Mouse (Mus musculus) heart, embryonic 13.5 days (tissue): ENCODE measurements at regions not wholly inside any gene's neighbourhood (a gene's known extent, or its start where the extent isn't known, plus 50 kb on each side); places are given as distances from the start of the nearest gene placed in this dataset.

Source experiments
- ATAC-seq: fragments of 200-750 bp; cut with Nextera tagmentation; 2 replicates; pipeline ENCODE4 v1.8.0; 2017; ENCODE audit warnings: moderate TSS enrichment; ENCODE audit not compliant: insufficient number of reproducible peaks, low FRiP score, low TSS enrichment; ENCODE audit errors: extremely low read depth
- H3K27ac ChIP-seq: fragments of 300-500 bp; sonication (generic); replicated peaks from 2 replicates; pipeline ENCODE4 v1.5.1; 2015; ENCODE audit warnings: moderate library complexity, mild to moderate bottlenecking, inconsistent platforms
- H3K27me3 ChIP-seq: fragments of 300-500 bp; sonication (generic); replicated peaks from 2 replicates; pipeline ENCODE4 v1.6.1; 2015; ENCODE audit warnings: mild to moderate bottlenecking, inconsistent platforms
- H3K36me3 ChIP-seq: fragments of 300-500 bp; sonication (generic); 2 replicates; pipeline ENCODE4 v1.6.1; 2015; ENCODE audit warnings: mild to moderate bottlenecking, inconsistent platforms
- H3K4me1 ChIP-seq: fragments of 300-500 bp; sonication (generic); 2 replicates; pipeline ENCODE4 v1.6.1; 2015; ENCODE audit warnings: inconsistent platforms
- H3K4me2 ChIP-seq: fragments of 300-500 bp; sonication (generic); 2 replicates; pipeline ENCODE4 v1.6.1; 2015; ENCODE audit warnings: inconsistent platforms, mild to moderate bottlenecking, moderate library complexity
- H3K4me3 ChIP-seq: fragments of 300-500 bp; sonication (generic); 2 replicates; pipeline ENCODE4 v1.5.1; 2015; ENCODE audit warnings: moderate library complexity, mild to moderate bottlenecking, inconsistent platforms
- H3K9ac ChIP-seq: fragments of 300-500 bp; sonication (generic); 2 replicates; pipeline ENCODE4 v1.6.1; 2015; ENCODE audit warnings: inconsistent platforms, mild to moderate bottlenecking, moderate library complexity
- H3K9me3 ChIP-seq: fragments of 300-500 bp; sonication (generic); 2 replicates; pipeline ENCODE4 v1.6.1; 2016; ENCODE audit warnings: inconsistent platforms
- WGBS: fragments of 180-500 bp; shearing (Covaris S2); methylation state at CpG from one replicate; pipeline ENCODE4 v1.1.7; 2015; ENCODE audit warnings: mixed read lengths; 5-methylcytosine and 5-hydroxymethylcytosine counted together

- Histone ChIP-seq H3K4me2 (no peak overlapping the region), H3K9me3 (no peaks in the 10 kb centered on the region), H3K27me3 (no peaks in the 10 kb centered on the region), H3K36me3 (no peaks in the 10 kb centered on the region), H3K4me1 (no peaks in the 10 kb centered on the region), H3K9ac (no peak overlapping the region), H3K27ac (no peak overlapping the region), H3K4me3 (no peak overlapping the region)
- 53% methylated on average over 1 of the region's 1 CpGs for WGBS
- ATAC-seq: no peak
These were observed 534.4 kb downstream of the Flrt2 start for GRCm38 (mm10) chr12:96226446-96226845.

GRCm38 (mm10) chr12:96228714-96229113, 536.7 kb downstream of the Flrt2 start:
- Histone ChIP-seq H3K9ac (no peak overlapping the region), H3K27me3 (no peaks in the 10 kb centered on the region), H3K36me3 (no peaks in the 10 kb centered on the region), H3K4me1 (no peaks in the 10 kb centered on the region), H3K4me3 (no peak overlapping the region), H3K4me2 (no peak overlapping the region), H3K27ac (no peak overlapping the region), H3K9me3 (no peaks in the 10 kb centered on the region)
- no peak for ATAC-seq
- 75% methylated on average over 3 of the region's 3 CpGs for WGBS

- no peak overlapping the region for H3K27ac ChIP-seq
- no peaks in the 10 kb centered on the region for H3K27me3 ChIP-seq
- 84% methylated on average over 1 of the region's 1 CpGs for WGBS
- H3K4me3 ChIP-seq: no peak overlapping the region
- no peaks in the 10 kb centered on the region for H3K4me1 ChIP-seq
- no peak overlapping the region for H3K9ac ChIP-seq
- ATAC-seq: no peak
- no peaks in the 10 kb centered on the region for H3K9me3 ChIP-seq
- no peaks in the 10 kb centered on the region for H3K36me3 ChIP-seq
- no peak overlapping the region for H3K4me2 ChIP-seq
These were observed 543.5 kb downstream of the Flrt2 start for GRCm38 (mm10) chr12:96235510-96235909.

DNA sequence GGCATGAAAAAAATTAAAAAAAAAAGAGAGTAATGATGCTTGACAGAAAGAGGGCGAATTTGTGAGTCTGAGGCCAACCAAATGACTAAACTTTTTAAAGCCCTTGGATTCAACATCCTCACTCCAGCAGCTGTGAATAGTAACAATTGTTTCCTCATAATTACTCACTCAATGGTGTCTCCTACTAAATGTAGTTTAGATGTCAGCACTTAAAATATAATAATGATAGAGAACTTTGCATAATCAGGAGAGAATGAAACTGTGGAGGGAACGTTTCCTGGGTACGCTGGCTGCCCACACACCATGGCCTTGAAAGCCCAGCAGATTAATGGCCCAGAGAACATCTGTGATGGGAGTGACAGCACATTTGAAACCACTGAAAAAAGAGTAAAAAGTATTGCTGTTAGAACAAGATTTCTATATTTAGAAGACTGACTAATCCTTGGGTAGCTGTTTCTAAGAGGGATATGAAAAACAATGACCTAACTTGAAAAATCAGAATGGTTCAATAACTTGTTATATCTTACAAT, 544.0 kb downstream of the Flrt2 start:
- 64% methylated on average over 3 of the region's 3 CpGs for WGBS
- no peak overlapping the region for H3K9ac ChIP-seq
- H3K36me3 ChIP-seq: no peaks in the 10 kb centered on the region

GRCm38 (mm10) chr12:96239642-96240041, 547.6 kb downstream of the Flrt2 start:
- no peak overlapping the region for H3K9ac ChIP-seq
- no peak for ATAC-seq
- WGBS: 18% methylated on average over 2 of the region's 2 CpGs
- H3K27ac ChIP-seq: no peak overlapping the region
- H3K9me3 ChIP-seq: no peaks in the 10 kb centered on the region
- H3K4me2 ChIP-seq: no peak overlapping the region
- no peaks in the 10 kb centered on the region for H3K36me3 ChIP-seq
- no peaks in the 10 kb centered on the region for H3K4me1 ChIP-seq
- H3K27me3 ChIP-seq: no peaks in the 10 kb centered on the region
- H3K4me3 ChIP-seq: no peak overlapping the region

More for the DNA sequence above, 544.0 kb downstream of the Flrt2 start:
- no peak overlapping the region for H3K4me3 ChIP-seq
- H3K9me3 ChIP-seq: no peaks in the 10 kb centered on the region
- H3K27ac ChIP-seq: no peak overlapping the region
- H3K27me3 ChIP-seq: no peaks in the 10 kb centered on the region
- ATAC-seq: no peak
- H3K4me2 ChIP-seq: no peak overlapping the region
- H3K4me1 ChIP-seq: no peaks in the 10 kb centered on the region

- WGBS: 62% methylated on average over 4 of the region's 4 CpGs
- no peaks in the 10 kb centered on the region for H3K9me3 ChIP-seq
These were observed 570.0 kb downstream of the Flrt2 start for GRCm38 (mm10) chr12:96261978-96262377.

GRCm38 (mm10) chr12:96275894-96276293, 583.9 kb downstream of the Flrt2 start:
- Histone ChIP-seq H3K4me2 (no peak overlapping the region), H3K36me3 (no peaks in the 10 kb centered on the region), H3K27ac (no peak overlapping the region), H3K4me3 (no peak overlapping the region), H3K9ac (no peak overlapping the region), H3K4me1 (no peaks in the 10 kb centered on the region), H3K9me3 (no peaks in the 10 kb centered on the region), H3K27me3 (no peaks in the 10 kb centered on the region)
- ATAC-seq: no peak

More at GRCm38 (mm10) chr12:96261978-96262377, 570.0 kb downstream of the Flrt2 start:
- H3K27ac ChIP-seq: no peak overlapping the region
- no peak overlapping the region for H3K4me3 ChIP-seq
- no peaks in the 10 kb centered on the region for H3K36me3 ChIP-seq
- no peak overlapping the region for H3K9ac ChIP-seq
- no peak overlapping the region for H3K4me2 ChIP-seq
- no peaks in the 10 kb centered on the region for H3K4me1 ChIP-seq
- H3K27me3 ChIP-seq: no peaks in the 10 kb centered on the region
- no peak for ATAC-seq

DNA sequence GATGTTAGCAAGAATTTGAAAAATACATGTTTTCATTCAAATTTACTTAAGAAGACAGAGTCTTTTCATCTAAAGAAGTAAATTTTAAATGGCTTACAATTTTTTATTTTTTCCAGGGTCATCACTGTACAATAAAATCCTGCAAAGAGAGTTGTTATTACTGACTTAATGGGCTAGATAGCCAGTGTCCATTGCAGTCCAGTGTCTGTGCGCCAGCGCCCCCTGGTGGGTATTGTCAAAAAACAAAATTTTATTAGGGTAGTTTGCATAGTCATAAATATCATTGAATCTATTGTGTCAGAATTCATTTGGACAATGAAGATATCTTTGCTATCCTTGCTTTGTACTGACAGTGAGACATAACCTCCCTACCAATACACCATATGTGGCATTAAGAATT, 619.1 kb downstream of the Flrt2 start:
- Histone ChIP-seq H3K4me2 (no peak overlapping the region), H3K9me3 (no peaks in the 10 kb centered on the region), H3K27me3 (no peaks in the 10 kb centered on the region), H3K36me3 (no peaks in the 10 kb centered on the region), H3K4me3 (no peak overlapping the region), H3K9ac (no peak overlapping the region), H3K4me1 (no peaks in the 10 kb centered on the region), H3K27ac (no peak overlapping the region)
- WGBS: 3% methylated on average over 2 of the region's 2 CpGs
- no peak for ATAC-seq

- no peaks in the 10 kb centered on the region for H3K27me3 ChIP-seq
- no peaks in the 10 kb centered on the region for H3K4me1 ChIP-seq
- ATAC-seq: no peak
- no peak overlapping the region for H3K9ac ChIP-seq
- H3K4me3 ChIP-seq: no peak overlapping the region
- no peak overlapping the region for H3K4me2 ChIP-seq
- no peaks in the 10 kb centered on the region for H3K9me3 ChIP-seq
- WGBS: 57% methylated on average over 10 of the region's 10 CpGs
- no peak overlapping the region for H3K27ac ChIP-seq
- no peaks in the 10 kb centered on the region for H3K36me3 ChIP-seq
These were observed 631.2 kb downstream of the Flrt2 start for GRCm38 (mm10) chr12:96323061-96323786.

DNA sequence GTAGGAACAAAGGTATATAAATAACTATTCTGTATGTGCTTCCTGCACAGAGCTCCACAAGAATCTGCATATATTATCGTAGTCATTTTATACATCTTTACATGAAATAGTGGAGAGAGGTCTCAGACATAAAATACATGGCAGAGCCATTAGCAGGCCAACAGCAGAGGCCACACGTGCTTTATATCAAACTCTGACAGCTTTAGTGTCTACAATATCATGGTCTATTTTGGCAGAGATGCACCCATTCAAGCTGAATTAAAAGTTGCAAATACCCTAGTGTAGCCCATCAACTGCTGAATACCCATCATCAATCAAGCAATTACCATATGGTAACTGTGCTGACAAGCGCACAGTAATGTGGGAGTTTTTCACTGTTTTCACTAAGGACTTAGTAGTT, 659.1 kb downstream of the Flrt2 start:
- no peaks in the 10 kb centered on the region for H3K9me3 ChIP-seq
- ATAC-seq: no peak

DNA sequence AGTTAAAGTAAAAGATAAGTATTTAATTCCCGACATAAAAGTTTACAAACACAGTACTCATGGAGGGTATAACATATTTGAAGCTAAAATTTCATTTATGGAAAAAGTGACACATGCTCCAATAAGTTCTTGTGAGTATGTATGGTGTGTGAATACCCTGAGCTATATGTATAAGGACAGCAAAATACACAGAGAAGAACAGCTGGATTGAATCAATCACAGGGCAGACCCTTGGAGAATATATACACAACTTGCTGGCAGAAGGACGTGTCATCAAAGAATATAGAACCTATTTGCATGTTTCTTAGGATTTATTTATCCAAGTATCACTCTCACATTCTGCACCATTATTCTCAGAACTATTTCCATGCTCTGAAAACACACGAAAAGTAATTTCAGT, 686.9 kb downstream of the Flrt2 start:
- Histone ChIP-seq H3K9me3 (no peaks in the 10 kb centered on the region), H3K4me1 (no peaks in the 10 kb centered on the region), H3K4me3 (no peak overlapping the region), H3K9ac (no peak overlapping the region), H3K27me3 (no peaks in the 10 kb centered on the region), H3K27ac (no peak overlapping the region), H3K4me2 (no peak overlapping the region), H3K36me3 (no peaks in the 10 kb centered on the region)
- ATAC-seq: no peak
- 59% methylated on average over 3 of the region's 3 CpGs for WGBS

More for the DNA sequence above, 659.1 kb downstream of the Flrt2 start:
- Histone ChIP-seq H3K4me1 (no peaks in the 10 kb centered on the region), H3K36me3 (no peaks in the 10 kb centered on the region), H3K4me2 (no peak overlapping the region), H3K4me3 (no peak overlapping the region), H3K27me3 (no peaks in the 10 kb centered on the region), H3K9ac (no peak overlapping the region), H3K27ac (no peak overlapping the region)
- WGBS: 67% methylated on average over 3 of the region's 3 CpGs

DNA sequence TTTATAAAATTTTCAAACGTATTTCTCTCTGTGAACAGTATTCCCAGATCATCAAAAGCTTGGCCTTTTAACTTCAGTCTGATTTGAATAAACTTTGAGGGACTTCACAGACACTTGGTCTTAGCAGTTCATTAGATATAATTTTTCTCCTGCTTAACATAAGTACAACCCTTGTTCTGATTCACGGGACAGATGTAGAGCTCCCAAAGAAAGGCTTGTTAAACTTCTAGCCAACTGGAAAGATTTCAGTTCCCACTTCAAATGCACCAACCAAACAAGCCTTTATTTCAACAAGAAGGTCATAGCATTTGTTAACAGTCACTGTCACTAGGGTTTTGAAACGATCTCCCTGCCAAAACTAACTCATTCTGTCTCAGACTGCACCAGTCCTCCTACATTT, 727.1 kb downstream of the Flrt2 start:
- Histone ChIP-seq H3K27me3 (no peaks in the 10 kb centered on the region), H3K4me1 (no peaks in the 10 kb centered on the region), H3K36me3 (no peaks in the 10 kb centered on the region), H3K9me3 (no peaks in the 10 kb centered on the region), H3K4me2 (no peak overlapping the region), H3K9ac (no peak overlapping the region), H3K27ac (no peak overlapping the region), H3K4me3 (no peak overlapping the region)
- WGBS: 44% methylated on average over 3 of the region's 3 CpGs
- no peak for ATAC-seq
